Mouse (Mus musculus) hindbrain, embryonic 12.5 days (tissue): ENCODE results near the gene Map2k1. TPM values are rescaled to one million over a fixed set of nuclear protein-coding genes. Genes with fewer than 3 reads are reported as not detected.
"Not testable (repeated sequence)": the region's sequence is repeated elsewhere in the genome, so short reads cannot be mapped to it uniquely, and the experiment has no call there.

Experiments
- ATAC-seq: fragments of 200-750 bp; cut with Nextera tagmentation; 2 replicates; pipeline ENCODE4 v1.8.0; 2017; ENCODE audit warnings: moderate TSS enrichment; ENCODE audit not compliant: low FRiP score
- H3K27ac ChIP-seq: fragments of 300-500 bp; sonication (generic); 2 replicates; pipeline ENCODE4 v1.5.1; 2016; ENCODE audit warnings: mild to moderate bottlenecking
- H3K27me3 ChIP-seq: fragments of 300-500 bp; sonication (generic); 2 replicates; pipeline ENCODE4 v1.6.1; 2016; ENCODE audit warnings: mild to moderate bottlenecking
- H3K36me3 ChIP-seq: fragments of 300-500 bp; sonication (generic); 2 replicates; pipeline ENCODE4 v1.6.1; 2016; ENCODE audit warnings: mild to moderate bottlenecking
- H3K4me1 ChIP-seq: fragments of 300-500 bp; sonication (generic); 2 replicates; pipeline ENCODE4 v1.6.1; 2016
- H3K4me2 ChIP-seq: fragments of 300-500 bp; sonication (generic); replicated peaks from 2 replicates; pipeline ENCODE4 v1.6.1; 2016; ENCODE audit warnings: mild to moderate bottlenecking
- H3K4me3 ChIP-seq: fragments of 300-500 bp; sonication (generic); 2 replicates; pipeline ENCODE4 v1.5.1; 2016; ENCODE audit warnings: mild to moderate bottlenecking
- H3K9ac ChIP-seq: fragments of 300-500 bp; sonication (generic); 2 replicates; pipeline ENCODE4 v1.6.1; 2016; ENCODE audit warnings: mild to moderate bottlenecking, moderate library complexity
- H3K9me3 ChIP-seq: fragments of 300-500 bp; sonication (generic); replicated peaks from 2 replicates; pipeline ENCODE4 v1.6.1; 2016; ENCODE audit warnings: mild to moderate bottlenecking
- WGBS: fragments of 180-500 bp; shearing (Covaris S2); methylation state at CpG from one replicate; pipeline ENCODE4 v1.1.7; 2016; 5-methylcytosine and 5-hydroxymethylcytosine counted together
- polyA plus RNA-seq: library from polyadenylated mRNA; unstranded; fragments of >200 nt; fragmentation: Nextera tagmentation; extraction: Ambion mirVana; gene quantifications from 2 replicates; pipeline ENCODE4 v1.2.1, GENCODE M21; 2016

The Map2k1 gene
- polyA plus RNA-seq, result 74.4 and 75.0 TPM in 2 replicates

GRCm38 (mm10) chr9:64253021-64253904 is at the start of gene Map2k1:
Gene Map2k1, minus strand, starts transcription at chr9:64253631.
- Histone ChIP-seq H3K36me3 (no peaks in the 10 kb centered on the region), H3K27me3 (no peaks in the 10 kb centered on the region), H3K4me3 (peak within 1 kb of the TSS; percentile 78), H3K9ac (peak within 1 kb of the TSS; percentile 78), H3K4me1 (peaks cover 16% of the 10 kb centered on the region), H3K27ac (peak within 1 kb of the TSS; percentile 90), H3K9me3 (no peaks in the 10 kb centered on the region), H3K4me2 (peak within 1 kb of the TSS; percentile 79)
- ATAC-seq, result peak; percentile 97
- under 1% methylated on average over 83 of the region's 89 CpGs for WGBS

- not testable (repeated sequence) for H3K9me3 ChIP-seq, H3K27me3 ChIP-seq, H3K27ac ChIP-seq, H3K4me3 ChIP-seq, ATAC-seq, H3K4me1 ChIP-seq, H3K4me2 ChIP-seq, H3K9ac ChIP-seq
- WGBS, result 96% methylated on average over 3 of the region's 4 CpGs
- H3K36me3 ChIP-seq, result peaks cover 55% of the 10 kb centered on the region
Measured at GRCm38 (mm10) chr9:64303086-64303485, 49.7 kb upstream of the Map2k1 start.

- H3K27me3 ChIP-seq, result no peaks in the 10 kb centered on the region
- peaks cover 9% of the 10 kb centered on the region for H3K4me1 ChIP-seq
- no peak overlapping the region for H3K27ac ChIP-seq
- no peaks in the 10 kb centered on the region for H3K36me3 ChIP-seq
- no peaks in the 10 kb centered on the region for H3K9me3 ChIP-seq
- H3K4me2 ChIP-seq, result peak overlapping the region; percentile 70
- peak overlapping the region; percentile 91 for H3K9ac ChIP-seq
- WGBS, result 68% methylated on average over 5 of the region's 5 CpGs
- peak overlapping the region; percentile 67 for H3K4me3 ChIP-seq
- ATAC-seq, result no peak
Measured at GRCm38 (mm10) chr9:64282404-64282987, 29.1 kb upstream of the Map2k1 start.

GRCm38 (mm10) chr9:64281781-64282178 is 28.3 kb upstream of the Map2k1 start:
- Histone ChIP-seq H3K27me3 (no peaks in the 10 kb centered on the region), H3K36me3 (no peaks in the 10 kb centered on the region), H3K4me1 (peaks cover 9% of the 10 kb centered on the region), H3K4me2 (peak overlapping the region; percentile 70), H3K9me3 (no peaks in the 10 kb centered on the region), H3K27ac (peak overlapping the region; percentile 87), H3K9ac (peak overlapping the region; percentile 91), H3K4me3 (peak overlapping the region; percentile 67)
- peak; percentile 85 for ATAC-seq
- 0% methylated on average over 24 of the region's 24 CpGs for WGBS

GRCm38 (mm10) chr9:64281105-64281780 is 27.8 kb upstream of the Map2k1 start, which contains the start of gene Tipin:
Gene Tipin, plus strand, starts transcription at chr9:64281581.
- 3% methylated on average over 46 of the region's 46 CpGs for WGBS
- H3K36me3 ChIP-seq, result no peaks in the 10 kb centered on the region
- peak; percentile 93 for ATAC-seq

GRCm38 (mm10) chr9:64278665-64279310 is 25.4 kb upstream of the Map2k1 start:
- Histone ChIP-seq H3K4me3 (no peak overlapping the region), H3K27ac (no peak overlapping the region)
- 96% methylated on average over 6 of the region's 6 CpGs for WGBS

More at GRCm38 (mm10) chr9:64281105-64281780, 27.8 kb upstream of the Map2k1 start, which contains the start of gene Tipin:
- Histone ChIP-seq H3K27ac (peak within 1 kb of the TSS; percentile 87), H3K27me3 (no peaks in the 10 kb centered on the region), H3K4me2 (peak within 1 kb of the TSS; percentile 70), H3K9me3 (no peaks in the 10 kb centered on the region), H3K4me3 (peak within 1 kb of the TSS; percentile 67), H3K4me1 (peaks cover 9% of the 10 kb centered on the region), H3K9ac (peak within 1 kb of the TSS; percentile 91)

GRCm38 (mm10) chr9:64277706-64278105 is 24.3 kb upstream of the Map2k1 start:
- no peak for ATAC-seq
- Histone ChIP-seq H3K4me1 (peaks cover 8% of the 10 kb centered on the region), H3K36me3 (no peaks in the 10 kb centered on the region), H3K9ac (no peak overlapping the region), H3K9me3 (no peaks in the 10 kb centered on the region), H3K4me3 (no peak overlapping the region), H3K27me3 (no peaks in the 10 kb centered on the region), H3K27ac (no peak overlapping the region), H3K4me2 (no peak overlapping the region)
- WGBS, result 65% methylated on average over 8 of the region's 8 CpGs

More at GRCm38 (mm10) chr9:64278665-64279310, 25.4 kb upstream of the Map2k1 start:
- no peaks in the 10 kb centered on the region for H3K36me3 ChIP-seq
- no peak for ATAC-seq
- no peak overlapping the region for H3K9ac ChIP-seq
- peaks cover 9% of the 10 kb centered on the region for H3K4me1 ChIP-seq
- H3K4me2 ChIP-seq, result no peak overlapping the region
- no peaks in the 10 kb centered on the region for H3K9me3 ChIP-seq
- no peaks in the 10 kb centered on the region for H3K27me3 ChIP-seq

- 75% methylated on average over 1 of the region's 1 CpGs for WGBS
- no peaks in the 10 kb centered on the region for H3K4me1 ChIP-seq
- no peak overlapping the region for H3K4me2 ChIP-seq
- no peak overlapping the region for H3K9ac ChIP-seq
- no peak overlapping the region for H3K27ac ChIP-seq
- no peak overlapping the region for H3K4me3 ChIP-seq
- H3K9me3 ChIP-seq, result no peaks in the 10 kb centered on the region
- ATAC-seq, result no peak
- no peaks in the 10 kb centered on the region for H3K27me3 ChIP-seq
- H3K36me3 ChIP-seq, result no peaks in the 10 kb centered on the region
Measured at GRCm38 (mm10) chr9:64274919-64275318, 21.5 kb upstream of the Map2k1 start.

GRCm38 (mm10) chr9:64274291-64274690 is 20.9 kb upstream of the Map2k1 start:
- no peaks in the 10 kb centered on the region for H3K36me3 ChIP-seq
- no peak overlapping the region for H3K9ac ChIP-seq
- no peak overlapping the region for H3K4me3 ChIP-seq
- H3K4me1 ChIP-seq, result no peaks in the 10 kb centered on the region
- H3K27me3 ChIP-seq, result no peaks in the 10 kb centered on the region
- no peak for ATAC-seq
- 81% methylated on average over 4 of the region's 4 CpGs for WGBS
- no peak overlapping the region for H3K4me2 ChIP-seq
- no peak overlapping the region for H3K27ac ChIP-seq
- no peaks in the 10 kb centered on the region for H3K9me3 ChIP-seq

GRCm38 (mm10) chr9:64273757-64274156 is 20.3 kb upstream of the Map2k1 start:
- no peak overlapping the region for H3K9ac ChIP-seq
- H3K9me3 ChIP-seq, result no peaks in the 10 kb centered on the region
- H3K4me1 ChIP-seq, result no peaks in the 10 kb centered on the region
- H3K27ac ChIP-seq, result no peak overlapping the region
- 60% methylated on average over 4 of the region's 4 CpGs for WGBS
- no peaks in the 10 kb centered on the region for H3K36me3 ChIP-seq
- H3K4me2 ChIP-seq, result no peak overlapping the region
- ATAC-seq, result no peak
- no peak overlapping the region for H3K4me3 ChIP-seq
- H3K27me3 ChIP-seq, result no peaks in the 10 kb centered on the region

- Histone ChIP-seq H3K27me3 (no peaks in the 10 kb centered on the region), H3K9me3 (no peaks in the 10 kb centered on the region), H3K9ac (no peak overlapping the region), H3K4me2 (no peak overlapping the region), H3K4me3 (no peak overlapping the region), H3K27ac (no peak overlapping the region), H3K36me3 (no peaks in the 10 kb centered on the region), H3K4me1 (no peaks in the 10 kb centered on the region)
- ATAC-seq, result no peak
- 50% methylated on average over 7 of the region's 7 CpGs for WGBS
Measured at GRCm38 (mm10) chr9:64272611-64273010, 19.2 kb upstream of the Map2k1 start.

GRCm38 (mm10) chr9:64271249-64271648 is 17.8 kb upstream of the Map2k1 start:
- no peaks in the 10 kb centered on the region for H3K27me3 ChIP-seq
- H3K36me3 ChIP-seq, result no peaks in the 10 kb centered on the region
- no peak overlapping the region for H3K27ac ChIP-seq
- ATAC-seq, result no peak
- no peaks in the 10 kb centered on the region for H3K4me1 ChIP-seq
- no peak overlapping the region for H3K4me3 ChIP-seq
- 66% methylated on average over 3 of the region's 3 CpGs for WGBS
- no peak overlapping the region for H3K9ac ChIP-seq
- no peak overlapping the region for H3K4me2 ChIP-seq
- no peaks in the 10 kb centered on the region for H3K9me3 ChIP-seq
